Mouse (Mus musculus) erythroblast, embryonic 14.5 days (primary cell): Measurements from ENCODE around the gene Slc22a4. TPM values are rescaled to one million over a fixed set of nuclear protein-coding genes. Genes with fewer than 3 reads are reported as not detected.
"Not testable (repeated sequence)": the region's sequence is repeated elsewhere in the genome, so short reads cannot be mapped to it uniquely, and the experiment has no call there.

Source experiments
- H3K27me3 ChIP-seq: 2 replicates; pipeline ENCODE4 v1.6.1; 2012; ENCODE audit warnings: inconsistent platforms; ENCODE audit not compliant: control insufficient read depth
- H3K36me3 ChIP-seq: 2 replicates; pipeline ENCODE4 v1.6.1; 2012; ENCODE audit warnings: mild to moderate bottlenecking, inconsistent platforms; ENCODE audit not compliant: control insufficient read depth
- H3K4me1 ChIP-seq: 2 replicates; pipeline ENCODE4 v1.6.1; 2012; ENCODE audit warnings: inconsistent platforms; ENCODE audit not compliant: control insufficient read depth
- H3K4me3 ChIP-seq: replicated peaks from 2 replicates; pipeline ENCODE3; 2012; ENCODE audit warnings: moderate library complexity, mild to moderate bottlenecking, inconsistent platforms
- H3K9me3 ChIP-seq: 2 replicates; pipeline ENCODE4 v1.6.1; 2012; ENCODE audit warnings: low read length, inconsistent platforms, mixed read lengths; ENCODE audit not compliant: control insufficient read depth
- GATA1 ChIP-seq: IDR thresholded peaks from 2 replicates; pipeline ENCODE4 v1.6.1; 2012; ENCODE audit warnings: low read length, inconsistent platforms, mixed read lengths
- TAL1 ChIP-seq: IDR thresholded peaks from 3 replicates; pipeline ENCODE4 v1.6.1; 2012; ENCODE audit warnings: low read length, inconsistent platforms, mixed read lengths
- polyA plus RNA-seq: library from polyadenylated mRNA; stranded (reverse); fragments of >175 nt; gene quantifications from 2 replicates; pipeline ENCODE4 v1.2.3, GENCODE M21; 2012

The Slc22a4 gene
- polyA plus RNA-seq, 1 experiment, result 12.5 TPM

GRCm38 (mm10) chr11:54058643-54059042 is 30.8 kb upstream of the Slc22a4 start:
- Histone ChIP-seq H3K4me1 (peaks cover 6% of the 10 kb centered on the region), H3K9me3 (no peaks in the 10 kb centered on the region), H3K4me3 (no peak overlapping the region), H3K36me3 (no peaks in the 10 kb centered on the region), H3K27me3 (no peaks in the 10 kb centered on the region)
- TF ChIP-seq GATA1 (no peak), TAL1 (no peak)

- Histone ChIP-seq H3K9me3 (no peaks in the 10 kb centered on the region), H3K27me3 (no peaks in the 10 kb centered on the region), H3K4me3 (no peak overlapping the region), H3K36me3 (no peaks in the 10 kb centered on the region), H3K4me1 (peaks cover 11% of the 10 kb centered on the region)
- TF ChIP-seq GATA1 (no peak), TAL1 (no peak)
These were observed 30.2 kb upstream of the Slc22a4 start for GRCm38 (mm10) chr11:54058056-54058617.

GRCm38 (mm10) chr11:54057428-54057827 is 29.5 kb upstream of the Slc22a4 start:
- Histone ChIP-seq H3K36me3 (no peaks in the 10 kb centered on the region), H3K4me3 (no peak overlapping the region), H3K9me3 (no peaks in the 10 kb centered on the region), H3K27me3 (no peaks in the 10 kb centered on the region), H3K4me1 (peaks cover 15% of the 10 kb centered on the region)
- TF ChIP-seq TAL1, result no peak
- TF ChIP-seq GATA1, result no peak

- no peaks in the 10 kb centered on the region for H3K36me3 ChIP-seq
These were observed 28.2 kb upstream of the Slc22a4 start for GRCm38 (mm10) chr11:54056132-54056531.

GRCm38 (mm10) chr11:54054257-54054656 is 26.4 kb upstream of the Slc22a4 start:
- no peaks in the 10 kb centered on the region for H3K9me3 ChIP-seq
- H3K4me1 ChIP-seq, result peaks cover 15% of the 10 kb centered on the region
- H3K4me3 ChIP-seq, result no peak overlapping the region
- TF ChIP-seq TAL1, result no peak
- TF ChIP-seq GATA1, result no peak
- no peaks in the 10 kb centered on the region for H3K36me3 ChIP-seq
- no peaks in the 10 kb centered on the region for H3K27me3 ChIP-seq

More at GRCm38 (mm10) chr11:54056132-54056531, 28.2 kb upstream of the Slc22a4 start:
- no peak overlapping the region for H3K4me3 ChIP-seq
- TF ChIP-seq GATA1 (no peak), TAL1 (no peak)
- H3K4me1 ChIP-seq, result peaks cover 15% of the 10 kb centered on the region
- no peaks in the 10 kb centered on the region for H3K9me3 ChIP-seq
- H3K27me3 ChIP-seq, result no peaks in the 10 kb centered on the region

GRCm38 (mm10) chr11:54053090-54053489 is 25.2 kb upstream of the Slc22a4 start:
- peaks cover 15% of the 10 kb centered on the region for H3K4me1 ChIP-seq
- TF ChIP-seq TAL1 (no peak), GATA1 (no peak)

GRCm38 (mm10) chr11:54052128-54052527 is 24.2 kb upstream of the Slc22a4 start:
- Histone ChIP-seq H3K36me3 (no peaks in the 10 kb centered on the region), H3K4me1 (peaks cover 15% of the 10 kb centered on the region), H3K4me3 (no peak overlapping the region), H3K27me3 (no peaks in the 10 kb centered on the region), H3K9me3 (no peaks in the 10 kb centered on the region)
- TF ChIP-seq TAL1, result no peak
- TF ChIP-seq GATA1, result no peak

More at GRCm38 (mm10) chr11:54053090-54053489, 25.2 kb upstream of the Slc22a4 start:
- Histone ChIP-seq H3K9me3 (no peaks in the 10 kb centered on the region), H3K36me3 (no peaks in the 10 kb centered on the region), H3K27me3 (no peaks in the 10 kb centered on the region), H3K4me3 (no peak overlapping the region)

GRCm38 (mm10) chr11:54051161-54051560 is 23.3 kb upstream of the Slc22a4 start:
- H3K4me3 ChIP-seq, result no peak overlapping the region
- no peaks in the 10 kb centered on the region for H3K36me3 ChIP-seq
- peaks cover 3% of the 10 kb centered on the region for H3K27me3 ChIP-seq
- H3K4me1 ChIP-seq, result peaks cover 15% of the 10 kb centered on the region
- no peaks in the 10 kb centered on the region for H3K9me3 ChIP-seq
- TF ChIP-seq GATA1, result no peak
- no peak for TF ChIP-seq TAL1

GRCm38 (mm10) chr11:54050205-54050604 is 22.3 kb upstream of the Slc22a4 start:
- TF ChIP-seq GATA1 (no peak), TAL1 (no peak)
- no peak overlapping the region for H3K4me3 ChIP-seq
- no peaks in the 10 kb centered on the region for H3K9me3 ChIP-seq
- peaks cover 15% of the 10 kb centered on the region for H3K4me1 ChIP-seq
- no peaks in the 10 kb centered on the region for H3K36me3 ChIP-seq
- H3K27me3 ChIP-seq, result peaks cover 8% of the 10 kb centered on the region

GRCm38 (mm10) chr11:54040676-54041075 is 12.8 kb upstream of the Slc22a4 start:
- Histone ChIP-seq H3K4me3 (no peak overlapping the region), H3K9me3 (peaks cover 11% of the 10 kb centered on the region; the same call in 1 of the 2 replicates), H3K36me3 (no peaks in the 10 kb centered on the region), H3K4me1 (peaks cover 6% of the 10 kb centered on the region), H3K27me3 (peaks cover 27% of the 10 kb centered on the region)
- no peak for TF ChIP-seq GATA1
- TF ChIP-seq TAL1, result no peak

GRCm38 (mm10) chr11:54032872-54033271 is 5.0 kb upstream of the Slc22a4 start:
- not testable (repeated sequence) for H3K4me3 ChIP-seq, H3K9me3 ChIP-seq, H3K27me3 ChIP-seq, H3K36me3 ChIP-seq
- H3K4me1 ChIP-seq, result peaks cover 28% of the 10 kb centered on the region
